Mouse (Mus musculus) cerebellum, adult 9-11 months (tissue): ENCODE measurements around the gene Ctss.

Experiments
- DNase-seq: peaks from one replicate; pipeline ENCODE4 v3.0.0; 2022

Gene Ctss

GRCm38 (mm10) chr3:95526622-95527211, at the start of gene Ctss:
Ctss (plus strand) TSS chr3:95526786.
- no peak for DNase-seq

DNA sequence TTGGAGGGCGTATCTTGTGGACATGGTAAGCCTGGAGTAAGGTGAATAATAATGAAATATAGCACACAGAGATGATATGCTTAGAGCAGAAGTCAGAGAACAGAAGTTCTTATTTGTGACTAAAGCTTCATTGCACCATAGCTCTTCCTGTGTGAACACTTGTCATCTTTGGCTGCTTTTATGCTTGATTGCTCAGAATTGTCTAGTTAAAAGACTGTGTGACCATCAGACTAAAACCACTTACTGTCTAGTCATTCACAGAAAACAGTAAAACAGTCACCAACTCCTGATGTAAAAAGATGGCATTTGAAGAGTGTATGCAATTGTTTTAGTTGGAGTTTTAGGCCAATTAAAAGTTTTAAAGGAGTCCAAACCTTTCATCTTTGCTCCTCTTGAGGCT, 47.6 kb upstream of the Ctss start:
- DNase-seq, result no peak

DNA sequence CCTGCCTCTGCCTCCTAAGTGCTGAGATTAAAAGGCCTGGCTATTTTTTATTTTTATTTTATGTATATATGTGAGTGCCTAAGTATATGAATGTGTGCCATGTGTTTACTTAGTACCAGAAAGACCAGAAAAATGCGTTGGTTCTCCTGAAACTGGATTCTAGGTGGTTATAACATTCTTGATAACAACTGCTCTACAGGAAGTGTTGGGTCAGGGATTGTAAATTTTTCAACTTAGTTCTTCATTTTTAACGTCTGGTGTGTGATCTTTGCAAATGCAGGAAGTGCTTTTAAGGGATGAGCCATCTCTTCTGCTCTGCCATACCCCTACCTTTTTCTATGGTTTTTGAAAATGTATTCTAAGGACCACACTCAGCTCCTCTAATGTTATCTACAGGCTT, 40.2 kb upstream of the Ctss start:
- DNase-seq, result no peak

GRCm38 (mm10) chr3:95488679-95489078, 37.9 kb upstream of the Ctss start:
- DNase-seq, result no peak

DNA sequence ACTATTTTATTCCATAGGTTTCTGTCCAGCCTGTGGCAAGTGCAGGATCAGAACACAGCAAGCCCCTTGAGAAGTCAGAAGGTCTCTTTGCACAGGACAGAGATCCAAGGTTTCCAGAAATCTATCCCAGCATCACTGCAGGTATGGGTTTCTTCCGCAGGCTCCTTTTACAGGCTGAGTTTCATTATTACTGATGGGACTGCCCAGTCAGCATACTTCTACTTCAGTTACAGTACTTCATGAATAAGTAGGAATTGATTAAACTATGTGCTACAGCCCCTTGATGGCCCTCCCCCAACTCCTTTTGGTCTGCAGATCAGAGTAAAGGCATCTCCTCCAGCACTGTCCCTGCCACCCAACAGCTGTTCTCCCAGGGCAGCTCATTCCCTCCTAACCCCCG, 36.3 kb upstream of the Ctss start:
- no peak for DNase-seq

DNA sequence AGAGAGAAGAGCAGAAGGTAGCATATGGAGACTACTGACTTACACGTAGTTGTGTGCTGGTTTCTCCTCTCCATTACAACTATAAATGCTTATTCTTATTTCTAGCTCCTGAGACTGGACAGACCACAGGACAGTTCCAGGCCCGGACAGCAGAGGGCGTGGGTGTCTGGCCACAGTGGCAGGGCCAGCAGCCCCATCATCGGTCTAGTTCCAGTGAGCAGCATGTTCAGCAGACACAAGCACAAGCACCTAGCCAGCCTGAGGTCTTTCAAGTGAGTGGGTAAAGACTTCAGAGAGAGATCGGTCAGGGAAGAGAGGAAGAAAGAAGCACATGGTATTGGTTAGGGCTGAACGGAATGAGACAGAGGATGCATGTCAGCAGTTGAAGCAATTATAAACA, 32.2 kb upstream of the Ctss start:
- peak; percentile 47 for DNase-seq

DNA sequence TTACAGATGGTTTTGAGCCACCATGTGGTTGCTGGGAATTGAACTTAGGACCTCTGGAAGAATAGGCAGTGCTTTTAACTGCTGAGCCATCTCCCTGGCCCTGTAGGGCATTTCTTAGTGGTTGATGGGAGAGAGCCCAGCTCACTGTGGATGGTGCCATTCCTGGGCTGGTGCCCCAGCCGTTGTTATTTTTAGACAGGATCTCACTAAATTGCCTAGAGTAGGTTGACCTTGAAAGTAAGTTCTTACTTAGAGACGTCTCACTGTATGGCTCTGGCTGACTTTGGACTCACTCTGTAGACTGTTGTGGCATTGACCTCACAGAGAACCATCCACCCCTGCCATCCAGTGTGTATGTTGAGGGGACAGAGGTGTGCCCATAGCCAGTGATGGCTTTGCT, 28.4 kb upstream of the Ctss start:
- no peak for DNase-seq

DNA sequence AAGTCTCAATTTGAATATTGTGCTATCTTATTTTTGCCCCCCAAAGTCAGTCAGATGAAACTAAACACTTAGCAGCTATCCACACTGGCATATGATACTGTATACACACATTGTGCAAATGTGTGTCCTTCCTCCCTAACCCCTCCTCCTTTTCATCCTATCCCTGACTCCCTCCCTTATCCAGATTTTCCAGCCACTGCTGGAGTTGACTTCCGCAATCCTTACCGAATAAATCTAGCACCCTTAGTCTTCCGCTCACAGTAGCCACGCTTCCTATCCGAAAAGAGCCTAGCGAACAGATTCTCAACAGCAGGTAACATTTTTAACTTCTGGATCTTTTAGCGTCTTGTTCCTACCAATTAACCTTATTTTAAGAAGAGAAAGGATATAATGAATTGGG, 27.6 kb upstream of the Ctss start, which contains the start of gene Ctsk:
Gene Ctsk (plus strand): TSS at position 233 of the 400 bp plus-strand sequence.
- no peak for DNase-seq

GRCm38 (mm10) chr3:95499496-95500140, 27.0 kb upstream of the Ctss start:
- no peak for DNase-seq

DNA sequence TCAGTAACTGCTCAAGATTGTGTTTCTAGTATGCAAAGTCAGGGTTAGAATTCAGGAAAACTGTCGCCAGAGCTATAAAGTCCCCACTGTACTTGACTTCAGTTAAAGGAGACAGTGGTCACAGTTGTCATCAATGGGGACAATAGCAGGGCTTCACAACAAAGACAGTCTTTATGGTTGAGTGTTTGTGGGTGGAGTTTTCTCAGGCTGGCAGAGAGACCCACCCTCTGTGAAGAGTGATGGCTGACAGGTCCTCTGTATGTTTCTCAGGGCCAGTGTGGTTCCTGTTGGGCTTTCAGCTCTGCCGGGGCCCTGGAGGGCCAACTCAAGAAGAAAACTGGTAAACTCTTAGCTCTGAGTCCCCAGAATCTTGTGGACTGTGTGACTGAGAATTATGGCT, 24.3 kb upstream of the Ctss start:
- DNase-seq, result no peak

- DNase-seq, result peak; percentile 77
These were observed 17.2 kb upstream of the Ctss start for GRCm38 (mm10) chr3:95509348-95509747.

DNA sequence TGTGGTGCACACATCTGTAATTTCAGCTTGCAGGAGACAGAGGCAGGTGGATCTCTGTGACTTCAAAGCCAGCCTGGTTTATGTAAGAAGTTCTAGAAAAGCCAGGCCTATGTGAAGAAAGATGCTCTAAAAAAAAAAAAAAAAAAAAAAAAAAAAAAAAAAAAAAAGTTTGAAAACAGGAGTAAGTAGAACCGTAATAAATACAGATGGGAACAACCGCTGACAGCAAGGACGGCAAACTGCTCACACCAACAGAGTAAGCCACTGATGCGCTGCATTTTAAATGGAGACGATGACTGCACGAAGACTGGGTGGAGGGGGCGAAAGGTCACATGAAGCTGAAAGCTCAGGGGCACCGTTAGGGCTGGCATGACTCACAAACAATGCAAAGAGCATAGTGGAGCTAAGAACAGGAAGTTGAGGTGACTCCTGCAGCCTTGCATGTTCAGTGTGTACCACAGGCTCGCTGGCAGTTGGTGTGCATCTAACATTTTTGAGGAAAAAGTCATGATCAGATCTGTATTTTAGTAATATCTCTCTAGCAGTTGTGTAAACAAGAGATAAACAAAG, 14.9 kb upstream of the Ctss start:
- DNase-seq, result no peak

- no peak for DNase-seq
These were observed 10.0 kb upstream of the Ctss start for GRCm38 (mm10) chr3:95516614-95517041.

GRCm38 (mm10) chr3:95517493-95517898, 9.1 kb upstream of the Ctss start:
- DNase-seq, result peak; percentile 64

- DNase-seq, result no peak
These were observed 7.7 kb upstream of the Ctss start for GRCm38 (mm10) chr3:95518891-95519290.

DNA sequence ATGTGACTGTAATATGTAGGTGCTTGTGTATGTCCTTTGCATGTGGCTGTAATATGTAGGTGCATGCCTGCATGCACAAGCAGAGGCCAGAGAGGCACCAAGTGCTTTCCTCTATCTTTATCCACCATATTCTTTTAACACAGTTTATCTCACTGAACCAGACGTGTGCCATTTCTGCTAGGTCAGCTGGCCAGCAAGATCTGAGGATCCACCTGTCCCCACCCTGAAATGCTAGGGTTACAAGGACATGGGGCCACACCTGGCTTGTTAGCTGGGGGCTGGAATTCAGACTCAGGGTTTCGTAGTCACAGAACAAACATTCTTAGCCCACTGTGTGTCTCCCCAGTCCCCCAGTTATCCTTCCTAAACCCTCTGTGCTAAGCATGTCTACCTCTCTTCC, 7.3 kb upstream of the Ctss start:
- no peak for DNase-seq

GRCm38 (mm10) chr3:95520100-95520499, 6.5 kb upstream of the Ctss start:
- DNase-seq, result no peak

DNA sequence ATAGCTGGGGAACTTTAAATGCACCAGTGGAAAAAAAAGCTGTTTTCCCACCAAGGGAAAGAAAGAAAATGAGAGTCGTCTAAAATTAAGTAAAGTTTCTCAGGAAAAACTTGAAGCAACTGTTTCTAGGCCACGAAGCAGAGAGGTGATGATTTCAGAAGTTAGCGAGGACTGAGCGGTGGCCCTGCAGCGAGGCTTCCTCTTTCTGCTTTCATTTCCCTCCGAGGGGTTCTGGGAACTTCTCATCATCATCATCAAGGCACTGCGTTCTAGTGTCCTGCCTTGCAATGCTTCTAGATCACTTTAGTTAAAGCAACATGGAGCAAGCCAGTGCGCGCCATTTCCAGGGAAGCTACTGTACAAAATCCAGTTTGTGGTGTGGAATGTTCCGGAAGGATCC, 5.4 kb upstream of the Ctss start:
- DNase-seq, result no peak

- no peak for DNase-seq
These were observed 2.9 kb upstream of the Ctss start for GRCm38 (mm10) chr3:95523662-95524061.

DNA sequence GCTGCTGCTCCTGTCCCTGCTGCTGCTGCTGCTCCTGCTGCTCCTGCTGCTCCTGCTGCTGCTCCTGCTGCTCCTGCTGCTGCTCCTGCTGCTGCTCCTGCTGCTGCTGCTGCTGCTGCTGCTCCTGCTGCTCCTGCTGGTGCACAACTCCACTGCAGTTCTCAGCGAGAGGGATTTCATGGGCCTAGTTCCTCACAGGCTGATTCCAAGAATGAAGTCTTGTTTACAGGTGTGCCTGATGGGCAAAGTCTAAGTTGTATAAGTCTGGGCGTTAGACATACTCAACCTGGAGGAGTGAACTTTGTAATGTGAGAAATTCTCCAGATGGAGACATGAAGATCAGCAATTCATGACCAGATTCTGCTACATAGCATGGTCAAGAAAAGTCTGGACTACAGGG, 1.9 kb upstream of the Ctss start:
- DNase-seq, result no peak

GRCm38 (mm10) chr3:95526111-95526510, 475 bp upstream of the Ctss start:
- DNase-seq, result no peak

GRCm38 (mm10) chr3:95529814-95530213, 3.2 kb downstream of the Ctss start:
- no peak for DNase-seq

DNA sequence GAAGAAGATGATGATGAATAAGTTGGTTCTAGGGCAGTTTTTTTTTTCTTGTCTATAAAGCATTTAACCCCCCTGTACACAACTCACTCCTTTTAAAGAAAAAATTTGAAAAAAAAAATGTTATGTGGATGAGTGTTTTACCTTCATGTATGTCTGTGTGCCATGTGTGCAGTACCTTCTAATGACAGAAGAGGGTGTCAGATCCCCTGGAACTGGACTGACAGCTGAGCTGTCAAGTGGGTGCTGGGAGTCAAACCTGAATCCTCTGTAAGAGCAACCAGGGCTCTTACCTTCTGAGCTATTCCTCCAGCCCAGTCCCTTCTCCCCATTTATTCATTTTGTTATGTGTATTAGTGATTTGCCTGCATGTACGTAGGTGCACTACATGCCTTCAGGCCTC, 4.4 kb downstream of the Ctss start:
- DNase-seq, result no peak

GRCm38 (mm10) chr3:95533364-95533763, 6.8 kb downstream of the Ctss start:
- DNase-seq, result no peak

GRCm38 (mm10) chr3:95534927-95535326, 8.3 kb downstream of the Ctss start:
- no peak for DNase-seq
